In genomic region chr4:149875296-149875695, GRCm38 (mm10) we compare ENCODE assay signal across 11 mouse cellular contexts.
DNase-seq lines count a peak whose midpoint lies in the region; ATAC-seq and TF ChIP-seq lines count a peak whose summit lies in the region.
"Had no signal": no experiment of that assay in that cellular context is flagged by ENCODE, and none has a peak within 500 bp of the region (broad histone marks: within the 10 kb centered on the region; RNA-seq: fewer than 3 reads in every experiment).

No protein-coding gene starts in this region.

- H3K27me3 ChIP-seq in heart, embryonic 10.5 days (ENCODE audit: insufficient read depth, poor library complexity, severe bottlenecking), result peaks cover 37% of the 10 kb centered on the region
- peaks cover 22% of the 10 kb centered on the region for H3K27me3 ChIP-seq in midbrain, embryonic 10.5 days (ENCODE audit: low read depth, poor library complexity, severe bottlenecking)
- H3K27me3 ChIP-seq in midbrain, embryonic 11.5 days (ENCODE audit: control insufficient read depth, insufficient read depth, low read length), result no peaks in the 10 kb centered on the region
- H3K27me3 ChIP-seq in embryonic facial prominence, embryonic 13.5 days, result no peaks in the 10 kb centered on the region
- H3K27me3 ChIP-seq in limb, embryonic 14.5 days (ENCODE audit: control insufficient read depth, insufficient read depth, low read length), result no peaks in the 10 kb centered on the region
- H3K27me3 ChIP-seq: embryonic facial prominence, embryonic 15.5 days had no signal

- H3K27ac ChIP-seq in heart, embryonic 10.5 days, result peak overlapping the region; percentile 50; the same call in 1 of the 2 replicates
- peak overlapping the region; percentile 53 for H3K27ac ChIP-seq in midbrain, embryonic 10.5 days (replicated peaks)
- H3K27ac ChIP-seq in midbrain, embryonic 11.5 days (ENCODE audit: low read depth, low read length), result no peak overlapping the region
- H3K27ac ChIP-seq in embryonic facial prominence, embryonic 13.5 days, result peak overlapping the region; percentile 66
- H3K27ac ChIP-seq in limb, embryonic 14.5 days (replicated peaks; ENCODE audit: low read depth, low read length), result peak overlapping the region; percentile 79
- H3K27ac ChIP-seq: embryonic facial prominence, embryonic 15.5 days; left cerebral cortex, adult 2 months; macrophage had no signal

- intact Hi-C loops in heart, postnatal 25 days (cut with DNase I), result no loop called here

- no peak for TF ChIP-seq POLR2A in limb, embryonic 14.5 days (IDR thresholded peaks at IDR 0.05; ENCODE audit: borderline replicate concordance, extremely low read depth, insufficient read depth, insufficient read length)

- DNase-seq in heart, embryonic 10.5 days (ENCODE audit: low spot score), result no peak
- DNase-seq in heart, postnatal 25 days (ENCODE audit: low spot score), result no peak
- DNase-seq in midbrain, embryonic 10.5 days (ENCODE audit: low spot score), result no peak
- DNase-seq in midbrain, embryonic 11.5 days (ENCODE audit: low spot score, missing footprints), result no peak
- DNase-seq in limb, embryonic 14.5 days (ENCODE audit: low spot score), result no peak
- DNase-seq in thymus, postnatal 0 days (ENCODE audit: low spot score), result no peak
- DNase-seq in ovary, adult 18-20 months (ENCODE audit: low spot score), result no peak

- H3K4me1 ChIP-seq in heart, embryonic 10.5 days, result peaks cover 57% of the 10 kb centered on the region
- peaks cover 49% of the 10 kb centered on the region for H3K4me1 ChIP-seq in midbrain, embryonic 10.5 days
- peaks cover 2% of the 10 kb centered on the region for H3K4me1 ChIP-seq in midbrain, embryonic 11.5 days (ENCODE audit: control insufficient read depth, insufficient read depth, low read length)
- H3K4me1 ChIP-seq in embryonic facial prominence, embryonic 13.5 days, result peaks cover 53% of the 10 kb centered on the region
- H3K4me1 ChIP-seq in limb, embryonic 14.5 days (ENCODE audit: control insufficient read depth, insufficient read depth, low read length), result peaks cover 47% of the 10 kb centered on the region

- no peak overlapping the region for H3K9ac ChIP-seq in midbrain, embryonic 11.5 days (ENCODE audit: low read length)
- H3K9ac ChIP-seq in embryonic facial prominence, embryonic 13.5 days, result peak overlapping the region; percentile 4; the same call in 1 of the 2 replicates
- H3K9ac ChIP-seq in limb, embryonic 14.5 days (ENCODE audit: low read depth, low read length, severe bottlenecking), result no peak overlapping the region
- H3K9ac ChIP-seq: embryonic facial prominence, embryonic 15.5 days had no signal

- ATAC-seq in midbrain, embryonic 11.5 days (ENCODE audit: low FRiP score), result no peak
- ATAC-seq in embryonic facial prominence, embryonic 13.5 days (ENCODE audit: insufficient number of reproducible peaks, insufficient read depth, low FRiP score, low TSS enrichment, low read depth), result no peak
- ATAC-seq in limb, embryonic 14.5 days (ENCODE audit: low FRiP score, low read depth), result no peak

- H3K4me3 ChIP-seq in heart, embryonic 10.5 days, result no peak overlapping the region
- no peak overlapping the region for H3K4me3 ChIP-seq in midbrain, embryonic 10.5 days
- no peak overlapping the region for H3K4me3 ChIP-seq in midbrain, embryonic 11.5 days (ENCODE audit: low read depth, low read length)
- H3K4me3 ChIP-seq in embryonic facial prominence, embryonic 13.5 days, result no peak overlapping the region
- no peak overlapping the region for H3K4me3 ChIP-seq in limb, embryonic 14.5 days (replicated peaks; ENCODE audit: low read length)
- H3K4me3 ChIP-seq: embryonic facial prominence, embryonic 15.5 days; left cerebral cortex, adult 2 months had no signal

- no peak overlapping the region for H3K4me2 ChIP-seq in midbrain, embryonic 11.5 days
- no peak overlapping the region; the same call in 1 of the 2 replicates for H3K4me2 ChIP-seq in embryonic facial prominence, embryonic 13.5 days
- no peak overlapping the region for H3K4me2 ChIP-seq in limb, embryonic 14.5 days (replicated peaks; ENCODE audit: low read depth, low read length, severe bottlenecking)
- H3K4me2 ChIP-seq: embryonic facial prominence, embryonic 15.5 days had no signal

- H3K36me3 ChIP-seq in heart, embryonic 10.5 days, result no peaks in the 10 kb centered on the region
- H3K36me3 ChIP-seq in midbrain, embryonic 10.5 days, result no peaks in the 10 kb centered on the region
- no peaks in the 10 kb centered on the region for H3K36me3 ChIP-seq in midbrain, embryonic 11.5 days (ENCODE audit: control insufficient read depth, insufficient read depth, low read length)
- H3K36me3 ChIP-seq in embryonic facial prominence, embryonic 13.5 days, result no peaks in the 10 kb centered on the region
- H3K36me3 ChIP-seq in limb, embryonic 14.5 days (ENCODE audit: control insufficient read depth, insufficient read depth, low read length), result no peaks in the 10 kb centered on the region
- H3K36me3 ChIP-seq: embryonic facial prominence, embryonic 15.5 days had no signal

- 42% methylated on average over 6 of the region's 6 CpGs for WGBS in heart, embryonic 10.5 days
- WGBS in midbrain, embryonic 10.5 days, result 52% methylated on average over 6 of the region's 6 CpGs
- 64% methylated on average over 6 of the region's 6 CpGs for WGBS in midbrain, embryonic 11.5 days
- 36% methylated on average over 6 of the region's 6 CpGs for WGBS in embryonic facial prominence, embryonic 13.5 days
- 24% methylated on average over 6 of the region's 6 CpGs for WGBS in limb, embryonic 14.5 days

- no peaks in the 10 kb centered on the region for H3K9me3 ChIP-seq in heart, embryonic 10.5 days
- no peaks in the 10 kb centered on the region for H3K9me3 ChIP-seq in midbrain, embryonic 10.5 days (replicated peaks)
- H3K9me3 ChIP-seq in midbrain, embryonic 11.5 days (ENCODE audit: control insufficient read depth, low read length), result no peaks in the 10 kb centered on the region
- H3K9me3 ChIP-seq in embryonic facial prominence, embryonic 13.5 days, result no peaks in the 10 kb centered on the region
- H3K9me3 ChIP-seq in limb, embryonic 14.5 days (ENCODE audit: control insufficient read depth, low read length), result no peaks in the 10 kb centered on the region
- H3K9me3 ChIP-seq: embryonic facial prominence, embryonic 15.5 days had no signal
